Mouse (Mus musculus) cerebellum, postnatal 36 days (tissue): Measurements from ENCODE around the gene Mapk10.

Experiments
- DNase-seq, 2 experiments: peaks; one replicate each; pipeline ENCODE4 v3.0.0; 2021 to 2022; ENCODE audit warnings: mixed read lengths in 2 of 2

Mapk10 gene

GRCm38 (mm10) chr5:103037752-103038151 is 173.4 kb downstream of the Mapk10 start:
- DNase-seq, result no peak

GRCm38 (mm10) chr5:103028940-103029621 is 182.1 kb downstream of the Mapk10 start:
- peak; percentile 85 to 86 for DNase-seq

GRCm38 (mm10) chr5:103022504-103023172 is 188.5 kb downstream of the Mapk10 start:
- no peak for DNase-seq

GRCm38 (mm10) chr5:103021479-103021878 is 189.7 kb downstream of the Mapk10 start:
- DNase-seq, result peak in 1 of 2 experiments; percentile 30

- DNase-seq, result no peak
Observed at GRCm38 (mm10) chr5:103020954-103021353, 190.2 kb downstream of the Mapk10 start.

- no peak for DNase-seq
Observed at GRCm38 (mm10) chr5:103020127-103020526, 191.0 kb downstream of the Mapk10 start.

GRCm38 (mm10) chr5:103017637-103018036 is 193.5 kb downstream of the Mapk10 start:
- no peak for DNase-seq

GRCm38 (mm10) chr5:103014309-103014708 is 196.8 kb downstream of the Mapk10 start:
- DNase-seq, result no peak

- peak; percentile 71 to 86 for DNase-seq
Observed at GRCm38 (mm10) chr5:103008894-103009293, 202.2 kb downstream of the Mapk10 start.

- no peak for DNase-seq
Observed at GRCm38 (mm10) chr5:103002116-103002515, 209.0 kb downstream of the Mapk10 start.

- DNase-seq, result peak; percentile 76 to 80
Observed at GRCm38 (mm10) chr5:103000572-103000971, 210.6 kb downstream of the Mapk10 start.

- DNase-seq, result no peak
Observed at GRCm38 (mm10) chr5:102998524-102998923, 212.6 kb downstream of the Mapk10 start.

- no peak for DNase-seq
Observed at GRCm38 (mm10) chr5:102997907-102998306, 213.2 kb downstream of the Mapk10 start.

- DNase-seq, result peak in 1 of 2 experiments; percentile 31
Observed at GRCm38 (mm10) chr5:102996331-102996730, 214.8 kb downstream of the Mapk10 start.

GRCm38 (mm10) chr5:102995928-102996327 is 215.2 kb downstream of the Mapk10 start:
- peak; percentile 45 to 58 for DNase-seq

GRCm38 (mm10) chr5:102993951-102994350 is 217.2 kb downstream of the Mapk10 start:
- no peak for DNase-seq

GRCm38 (mm10) chr5:102991691-102992090 is 219.4 kb downstream of the Mapk10 start:
- no peak for DNase-seq

- no peak for DNase-seq
Observed at GRCm38 (mm10) chr5:102978382-102978781, 232.8 kb downstream of the Mapk10 start.

- DNase-seq, result no peak
Observed at GRCm38 (mm10) chr5:102977138-102977537, 234.0 kb downstream of the Mapk10 start.

- no peak for DNase-seq
Observed at GRCm38 (mm10) chr5:102976540-102976939, 234.6 kb downstream of the Mapk10 start.

- DNase-seq, result no peak
Observed at GRCm38 (mm10) chr5:102974400-102974799, 236.7 kb downstream of the Mapk10 start.

GRCm38 (mm10) chr5:102964396-102964795 is 246.7 kb downstream of the Mapk10 start:
- no peak for DNase-seq

GRCm38 (mm10) chr5:102953414-102953813 is 257.7 kb downstream of the Mapk10 start:
- no peak for DNase-seq

- DNase-seq, result no peak
Observed at GRCm38 (mm10) chr5:102952918-102953317, 258.2 kb downstream of the Mapk10 start.
